ENCODE assay signal across 8 mouse cellular contexts in the genomic region with DNA sequence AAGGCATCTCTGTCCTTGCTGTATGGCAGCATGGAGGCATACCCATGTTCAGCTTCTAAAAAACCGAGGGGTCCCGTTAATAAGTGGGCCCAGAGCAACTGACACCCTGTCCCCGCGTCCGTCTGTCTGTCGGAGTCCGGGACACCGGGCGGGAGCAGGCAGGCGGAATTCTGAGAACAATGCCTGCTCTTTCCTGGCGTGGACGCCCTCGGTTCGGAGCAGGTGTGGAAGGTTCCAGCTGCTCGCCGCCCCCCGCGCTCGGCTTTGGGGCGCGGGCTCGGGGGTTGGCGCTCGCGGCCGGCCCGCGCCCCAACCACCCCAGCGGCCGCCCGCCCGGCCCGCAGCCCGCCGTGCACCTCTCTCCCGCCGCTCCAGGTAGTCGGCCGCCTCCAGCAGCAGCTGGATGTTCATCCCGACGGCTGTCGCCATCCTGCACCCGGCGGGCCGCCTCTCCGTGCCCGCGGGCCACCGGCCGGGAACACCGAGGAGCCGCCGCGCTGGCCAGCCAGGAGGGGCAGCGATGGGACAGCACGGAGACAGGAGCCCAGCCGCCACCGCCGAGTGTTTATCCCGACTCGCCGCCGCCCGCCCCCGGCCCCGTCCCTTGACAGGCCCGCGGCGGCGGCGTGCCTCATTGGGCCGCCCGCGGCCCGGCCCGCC. TPM values are rescaled to one million over a fixed set of nuclear protein-coding genes. Genes with fewer than 3 reads are reported as not detected.
DNase-seq lines count a peak whose midpoint lies in the region; ATAC-seq and TF ChIP-seq lines count a peak whose summit lies in the region.

A gene (minus strand): TSS at position 582 of the 660 bp plus-strand sequence.

- H3K4me1 ChIP-seq in ES-Bruce4 (ENCODE audit: control insufficient read depth, insufficient read depth, low read length), result no peaks in the 10 kb centered on the region
- H3K4me1 ChIP-seq in embryonic facial prominence, embryonic 11.5 days (ENCODE audit: control insufficient read depth, insufficient read depth, low read length), result no peaks in the 10 kb centered on the region
- H3K4me1 ChIP-seq in intestine, embryonic 15.5 days (replicated peaks), result peaks cover 7% of the 10 kb centered on the region; the same call in 1 of the 2 replicates
- H3K4me1 ChIP-seq in liver, postnatal 0 days (ENCODE audit: insufficient read depth), result peaks cover 32% of the 10 kb centered on the region

- no peak within 1 kb of the TSS for H3K27ac ChIP-seq in ES-Bruce4 (ENCODE audit: insufficient read depth, low read length)
- H3K27ac ChIP-seq in embryonic facial prominence, embryonic 11.5 days (replicated peaks; ENCODE audit: low read depth, low read length), result peak within 1 kb of the TSS; percentile 41; the same call in 1 of the 2 replicates
- H3K27ac ChIP-seq in intestine, embryonic 15.5 days, result peak within 1 kb of the TSS; percentile 66
- H3K27ac ChIP-seq in liver, postnatal 0 days (ENCODE audit: low read depth), result peak within 1 kb of the TSS; percentile 94

- no peaks in the 10 kb centered on the region for H3K9me3 ChIP-seq in ES-Bruce4 (replicated peaks; ENCODE audit: control insufficient read depth, insufficient read depth, low read length, poor library complexity, severe bottlenecking)
- no peaks in the 10 kb centered on the region for H3K9me3 ChIP-seq in embryonic facial prominence, embryonic 11.5 days (replicated peaks; ENCODE audit: control insufficient read depth, low read length)
- no peaks in the 10 kb centered on the region for H3K9me3 ChIP-seq in intestine, embryonic 15.5 days
- no peaks in the 10 kb centered on the region for H3K9me3 ChIP-seq in liver, postnatal 0 days (ENCODE audit: low read length)

- TF ChIP-seq POLR2A in ES-Bruce4 (IDR thresholded peaks at IDR 0.05; ENCODE audit: insufficient read depth, low read length), result no peak

- peak within 1 kb of the TSS; percentile 73 for H3K9ac ChIP-seq in ES-Bruce4 (ENCODE audit: low read depth, poor library complexity, severe bottlenecking)
- peak within 1 kb of the TSS; percentile 79 for H3K9ac ChIP-seq in embryonic facial prominence, embryonic 11.5 days (replicated peaks; ENCODE audit: low read length)
- peak within 1 kb of the TSS; percentile 83 for H3K9ac ChIP-seq in intestine, embryonic 15.5 days
- H3K9ac ChIP-seq in liver, postnatal 0 days (replicated peaks), result peak within 1 kb of the TSS; percentile 86

- ATAC-seq in embryonic facial prominence, embryonic 11.5 days (replicated peaks; ENCODE audit: insufficient number of reproducible peaks, low FRiP score, low TSS enrichment, low read depth), result no peak
- no peak; the same call in 1 of the 2 replicates for ATAC-seq in intestine, embryonic 15.5 days
- ATAC-seq in liver, postnatal 0 days, result peak; percentile 2

- TF ChIP-seq CTCF in ES-Bruce4 (IDR thresholded peaks at IDR 0.05; ENCODE audit: low read depth, low read length), result no peak
- no peak for TF ChIP-seq CTCF in liver, postnatal 0 days (IDR thresholded peaks at IDR 0.05; ENCODE audit: low read depth)

- peak; percentile 26 for DNase-seq in kidney, adult 9 months
- DNase-seq in kidney, adult 8-10 months, result no peak
- no peak for DNase-seq in embryonic facial prominence, embryonic 11.5 days (ENCODE audit: low spot score)
- DNase-seq in liver, postnatal 0 days, result no peak
- peak; percentile 62 for DNase-seq in testis, postnatal 14 days (ENCODE audit: low spot score)
- DNase-seq in embryo, embryonic 11 days, result no peak

- TF ChIP-seq EP300 in ES-Bruce4 (IDR thresholded peaks at IDR 0.05; ENCODE audit: insufficient read depth, low read depth, low read length), result no peak
- TF ChIP-seq EP300 in liver, postnatal 0 days (IDR thresholded peaks at IDR 0.05; ENCODE audit: low read depth), result no peak

- peak within 1 kb of the TSS; percentile 70 for H3K4me3 ChIP-seq in ES-Bruce4 (ENCODE audit: low read depth, low read length)
- H3K4me3 ChIP-seq in embryonic facial prominence, embryonic 11.5 days (ENCODE audit: low read depth, low read length), result peak within 1 kb of the TSS; percentile 95
- peak within 1 kb of the TSS; percentile 97 for H3K4me3 ChIP-seq in intestine, embryonic 15.5 days (replicated peaks)
- H3K4me3 ChIP-seq in liver, postnatal 0 days (ENCODE audit: low read depth, low read length), result peak within 1 kb of the TSS; percentile 89

- no peaks in the 10 kb centered on the region for H3K36me3 ChIP-seq in ES-Bruce4 (ENCODE audit: control insufficient read depth, insufficient read depth, low read length, poor library complexity, severe bottlenecking)
- H3K36me3 ChIP-seq in embryonic facial prominence, embryonic 11.5 days (replicated peaks; ENCODE audit: control insufficient read depth, insufficient read depth, low read depth, low read length), result no peaks in the 10 kb centered on the region; the same call in 1 of the 2 replicates
- peaks cover 13% of the 10 kb centered on the region; the same call in 1 of the 2 replicates for H3K36me3 ChIP-seq in intestine, embryonic 15.5 days
- H3K36me3 ChIP-seq in liver, postnatal 0 days (replicated peaks; ENCODE audit: insufficient read depth, low read length), result peaks cover 58% of the 10 kb centered on the region

- under 1% methylated on average over 52 of the region's 76 CpGs for WGBS in embryonic facial prominence, embryonic 11.5 days
- WGBS in intestine, embryonic 15.5 days, result under 1% methylated on average over 70 of the region's 76 CpGs
- under 1% methylated on average over 49 of the region's 76 CpGs for WGBS in liver, postnatal 0 days (ENCODE audit: insufficient replicate concordance)

- H3K27me3 ChIP-seq in ES-Bruce4 (ENCODE audit: control insufficient read depth, insufficient read depth, low read length, poor library complexity, severe bottlenecking), result no peaks in the 10 kb centered on the region
- H3K27me3 ChIP-seq in embryonic facial prominence, embryonic 11.5 days (ENCODE audit: control insufficient read depth, insufficient read depth, low read length), result no peaks in the 10 kb centered on the region
- no peaks in the 10 kb centered on the region for H3K27me3 ChIP-seq in intestine, embryonic 15.5 days (replicated peaks)
- H3K27me3 ChIP-seq in liver, postnatal 0 days (ENCODE audit: insufficient read depth, low read length), result no peaks in the 10 kb centered on the region

- peak within 1 kb of the TSS; percentile 88 for H3K4me2 ChIP-seq in embryonic facial prominence, embryonic 11.5 days (ENCODE audit: low read depth, low read length)
- peak within 1 kb of the TSS; percentile 87 for H3K4me2 ChIP-seq in intestine, embryonic 15.5 days (replicated peaks)
- H3K4me2 ChIP-seq in liver, postnatal 0 days (ENCODE audit: low read depth, low read length), result peak within 1 kb of the TSS; percentile 83

RNA-seq across cellular contexts. Expression of the gene that starts here (rescaled TPM):
- polyA plus RNA-seq in ES-Bruce4 (2011; ENCODE audit: insufficient read depth, insufficient read length, low read depth, missing spikeins), result 3.4 and 3.8 TPM in 2 replicates
- polyA plus RNA-seq in embryonic facial prominence, embryonic 11.5 days (2014; fragmentation: Nextera tagmentation; extraction: Ambion mirVana), result 13.5 and 15.1 TPM in 2 replicates
- polyA plus RNA-seq in intestine, embryonic 15.5 days (2015; fragmentation: Nextera tagmentation; extraction: Ambion mirVana), result 13.8 and 14.7 TPM in 2 replicates
- polyA plus RNA-seq in liver, postnatal 0 days (2015; fragmentation: Nextera tagmentation; extraction: Ambion mirVana), result 19.1 and 22.0 TPM in 2 replicates

Comparison
In these comparisons a context has a peak if more than half of its experiments do, and no peak if none do; other contexts are left out.
1. DNase-seq: peak in kidney, adult 9 months (single experiment) and testis, postnatal 14 days (single experiment); none in kidney, adult 8-10 months (0 of 2), embryonic facial prominence, embryonic 11.5 days (single experiment), liver, postnatal 0 days (single experiment) and embryo, embryonic 11 days (single experiment).
2. Peak in every context shown above with its lines, with median percentiles within 50 percentile points of each other: H3K4me3 ChIP-seq, H3K9ac ChIP-seq and H3K4me2 ChIP-seq.